Mouse (Mus musculus): Measurements from ENCODE around the gene Keap1.

GRCm38 (mm10) chr9:21185436-21185835 is 53.7 kb downstream of the Keap1 start:
- TF ChIP-seq POLR2A (IDR thresholded peaks at IDR 0.05; ENCODE audit: borderline replicate concordance, control insufficient read depth, low read depth, low read length) (no peak), CTCF (IDR thresholded peaks at IDR 0.05; ENCODE audit: control insufficient read depth, insufficient read depth, low read length) (no peak)
